Mouse (Mus musculus): ENCODE results near the gene Rbfox2. TPM values are rescaled to one million over a fixed set of nuclear protein-coding genes. Genes with fewer than 3 reads are reported as not detected.

The Rbfox2 gene
- polyA plus RNA-seq (2015; fragmentation: Illumina TruSeq; extraction: RNeasy Lipid Tissue Mini Kit (QIAGEN cat#74804); ENCODE audit: insufficient read depth, low read depth, low replicate concordance): 5.7 TPM

DNA sequence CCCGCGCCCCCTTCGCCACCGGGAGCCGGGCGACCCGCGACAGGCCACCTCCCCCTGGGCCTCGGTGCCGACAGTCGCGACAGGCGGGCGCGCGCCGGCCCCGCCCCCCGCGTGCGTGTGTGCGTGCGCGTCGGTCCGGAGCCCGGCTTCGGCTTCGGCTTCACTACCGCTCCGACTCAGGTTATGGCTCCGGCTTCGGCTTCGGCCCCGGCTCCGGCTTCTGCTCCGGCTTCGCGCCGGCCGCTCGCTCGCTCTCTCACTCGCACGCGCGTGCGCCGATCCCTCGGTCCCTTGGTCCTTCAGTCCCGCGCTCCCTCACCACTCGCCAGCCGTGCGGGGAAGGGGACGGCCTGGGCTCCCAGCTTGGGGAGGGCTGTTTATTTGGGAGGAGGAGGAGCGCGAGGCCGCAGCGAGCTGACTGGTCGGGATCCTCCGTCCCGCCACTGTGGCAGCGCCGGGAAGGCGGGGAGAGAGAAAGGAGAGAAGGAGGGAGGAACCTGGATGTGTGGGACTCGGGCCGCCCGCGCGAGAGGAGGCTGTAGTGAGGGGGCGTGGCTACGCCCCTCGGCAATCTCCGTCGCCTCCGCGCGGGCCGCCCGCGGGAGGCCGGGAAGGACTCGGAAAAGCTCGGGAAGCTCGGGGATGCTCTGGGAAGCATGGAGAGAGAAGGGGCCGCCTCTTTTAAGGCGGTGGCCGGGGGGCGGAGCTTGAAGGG is at the start of gene Rbfox2:
Gene Rbfox2, minus strand, starts transcription at position 458 of the 715 bp plus-strand sequence.

GRCm38 (mm10) chr15:77050570-77050969 is 256.2 kb downstream of the Rbfox2 start, which contains the start of gene Mb:
TSS of gene Mb (minus strand) at chr15:77050670.

GRCm38 (mm10) chr15:77044597-77045320 is 262.0 kb downstream of the Rbfox2 start, which contains the start of gene Apol6:
TSS of gene Apol6 (plus strand) at chr15:77044729.

Other genes with a start within 250 kb of the Rbfox2 start
- gene Apol7a, start 92.1 kb upstream of the Rbfox2 start, polyA plus RNA-seq (2015; fragmentation: Illumina TruSeq; extraction: RNeasy Lipid Tissue Mini Kit (QIAGEN cat#74804); ENCODE audit: insufficient read depth, low read depth, low replicate concordance): 15.8 TPM
- gene Apol9a, start 104.1 kb upstream of the Rbfox2 start, polyA plus RNA-seq (2015; fragmentation: Illumina TruSeq; extraction: RNeasy Lipid Tissue Mini Kit (QIAGEN cat#74804); ENCODE audit: insufficient read depth, low read depth, low replicate concordance): 4.4 TPM
- gene Apol7b, start 140.5 kb upstream of the Rbfox2 start, polyA plus RNA-seq (2015; fragmentation: Illumina TruSeq; extraction: RNeasy Lipid Tissue Mini Kit (QIAGEN cat#74804); ENCODE audit: insufficient read depth, low read depth, low replicate concordance): not detected
- gene Apol10a, start 170.0 kb upstream of the Rbfox2 start, polyA plus RNA-seq (2015; fragmentation: Illumina TruSeq; extraction: RNeasy Lipid Tissue Mini Kit (QIAGEN cat#74804); ENCODE audit: insufficient read depth, low read depth, low replicate concordance): not detected
- gene Apol11a, start 201.3 kb upstream of the Rbfox2 start, polyA plus RNA-seq (2015; fragmentation: Illumina TruSeq; extraction: RNeasy Lipid Tissue Mini Kit (QIAGEN cat#74804); ENCODE audit: insufficient read depth, low read depth, low replicate concordance): not detected
- not detected for gene Apol7c, start 226.3 kb upstream of the Rbfox2 start, polyA plus RNA-seq (2015; fragmentation: Illumina TruSeq; extraction: RNeasy Lipid Tissue Mini Kit (QIAGEN cat#74804); ENCODE audit: insufficient read depth, low read depth, low replicate concordance)

All from pancreas, adult 10 weeks (tissue).